Mouse (Mus musculus): ENCODE data around the gene Nkain4. TPM values are rescaled to one million over a fixed set of nuclear protein-coding genes. Genes with fewer than 3 reads are reported as not detected.
A peak's percentile ranks its signal among the peaks of the same experiment; 100 is the strongest.

The Nkain4 gene
- total RNA-seq, 2 experiments from 2014 or later: 15.3 to 15.7 TPM

- intact Hi-C loops (cut with DNase I): no loop called here
- DNase-seq: no peak
Measured at GRCm38 (mm10) chr2:180960187-180960586, 5.7 kb upstream of the Nkain4 start.

GRCm38 (mm10) chr2:180959605-180960004 is 5.1 kb upstream of the Nkain4 start:
- intact Hi-C loops (cut with DNase I): no loop called here
- DNase-seq: no peak

- intact Hi-C loops (cut with DNase I): no loop called here
- no peak for DNase-seq
Measured at GRCm38 (mm10) chr2:180953638-180954037, 861 bp downstream of the Nkain4 start.

GRCm38 (mm10) chr2:180952731-180953171 is 1.7 kb downstream of the Nkain4 start:
- no peak for DNase-seq
- intact Hi-C loops (cut with DNase I): no loop called here

- intact Hi-C loops (cut with DNase I): no loop called here
- no peak for DNase-seq
Measured at GRCm38 (mm10) chr2:180949947-180950346, 4.6 kb downstream of the Nkain4 start.

- DNase-seq: no peak
Measured at GRCm38 (mm10) chr2:180941869-180942268, 12.6 kb downstream of the Nkain4 start.

GRCm38 (mm10) chr2:180940187-180940586 is 14.3 kb downstream of the Nkain4 start:
- DNase-seq: no peak

More at GRCm38 (mm10) chr2:180941869-180942268, 12.6 kb downstream of the Nkain4 start:
- intact Hi-C loops (cut with DNase I): no loop called here

GRCm38 (mm10) chr2:180932418-180932817 is 22.1 kb downstream of the Nkain4 start:
- intact Hi-C loops (cut with DNase I): no loop called here
- no peak for DNase-seq

More at GRCm38 (mm10) chr2:180940187-180940586, 14.3 kb downstream of the Nkain4 start:
- intact Hi-C loops (cut with DNase I): no loop called here

- intact Hi-C loops (cut with DNase I): no loop called here
- DNase-seq: no peak
Measured at GRCm38 (mm10) chr2:180928723-180929122, 25.8 kb downstream of the Nkain4 start, which contains the start of gene Birc7. TSS of gene Birc7 (plus strand) at chr2:180929023.

- intact Hi-C loops (cut with DNase I): loop anchor here (1.0 to 2.0 kb wide), 2 partner anchors 39 to 134 kb away; no protein-coding TSS in a partner anchor
- peak; percentile 79 to 84 for DNase-seq
Measured at GRCm38 (mm10) chr2:180925176-180925575, 29.3 kb downstream of the Nkain4 start.

GRCm38 (mm10) chr2:180922739-180923138 is 31.8 kb downstream of the Nkain4 start:
- DNase-seq: no peak
- intact Hi-C loops (cut with DNase I): no loop called here

GRCm38 (mm10) chr2:180920810-180921400 is 33.6 kb downstream of the Nkain4 start, which contains the start of gene Ythdf1:
TSS of gene Ythdf1 (minus strand) at chr2:180920949.
- peak; percentile 99 for DNase-seq
- intact Hi-C loops (cut with DNase I): no loop called here

GRCm38 (mm10) chr2:180919913-180920809 is 34.3 kb downstream of the Nkain4 start:
- DNase-seq: no peak
- intact Hi-C loops (cut with DNase I): loop anchor here (10.0 kb wide), 1 partner anchor 245 kb away; no protein-coding TSS in a partner anchor

GRCm38 (mm10) chr2:180915886-180916433 is 38.5 kb downstream of the Nkain4 start:
- DNase-seq: no peak
- intact Hi-C loops (cut with DNase I): loop anchor here (10.0 kb wide), 1 partner anchor 241 kb away; no protein-coding TSS in a partner anchor

- no peak for DNase-seq
- intact Hi-C loops (cut with DNase I): loop anchor here (10.0 kb wide), 1 partner anchor 236 kb away; no protein-coding TSS in a partner anchor
Measured at GRCm38 (mm10) chr2:180910928-180911327, 43.6 kb downstream of the Nkain4 start.

GRCm38 (mm10) chr2:180905556-180906221 is 48.8 kb downstream of the Nkain4 start:
- DNase-seq: no peak
- intact Hi-C loops (cut with DNase I): no loop called here

GRCm38 (mm10) chr2:180904435-180905208 is 49.9 kb downstream of the Nkain4 start:
- intact Hi-C loops (cut with DNase I): no loop called here
- no peak for DNase-seq

GRCm38 (mm10) chr2:180902086-180902485 is 52.4 kb downstream of the Nkain4 start:
- no peak for DNase-seq
- intact Hi-C loops (cut with DNase I): no loop called here

- intact Hi-C loops (cut with DNase I): loop anchor here (5.0 kb wide), 1 partner anchor 111 kb away; no protein-coding TSS in a partner anchor
- no peak for DNase-seq
Measured at GRCm38 (mm10) chr2:180897857-180898256, 56.6 kb downstream of the Nkain4 start.
